Mouse (Mus musculus): ENCODE data around the gene Ccl25. TPM values are rescaled to one million over a fixed set of nuclear protein-coding genes. Genes with fewer than 3 reads are reported as not detected.

Ccl25 gene
- polyA plus RNA-seq, 1 experiment from 2014 or later: 15.5 TPM

DNA sequence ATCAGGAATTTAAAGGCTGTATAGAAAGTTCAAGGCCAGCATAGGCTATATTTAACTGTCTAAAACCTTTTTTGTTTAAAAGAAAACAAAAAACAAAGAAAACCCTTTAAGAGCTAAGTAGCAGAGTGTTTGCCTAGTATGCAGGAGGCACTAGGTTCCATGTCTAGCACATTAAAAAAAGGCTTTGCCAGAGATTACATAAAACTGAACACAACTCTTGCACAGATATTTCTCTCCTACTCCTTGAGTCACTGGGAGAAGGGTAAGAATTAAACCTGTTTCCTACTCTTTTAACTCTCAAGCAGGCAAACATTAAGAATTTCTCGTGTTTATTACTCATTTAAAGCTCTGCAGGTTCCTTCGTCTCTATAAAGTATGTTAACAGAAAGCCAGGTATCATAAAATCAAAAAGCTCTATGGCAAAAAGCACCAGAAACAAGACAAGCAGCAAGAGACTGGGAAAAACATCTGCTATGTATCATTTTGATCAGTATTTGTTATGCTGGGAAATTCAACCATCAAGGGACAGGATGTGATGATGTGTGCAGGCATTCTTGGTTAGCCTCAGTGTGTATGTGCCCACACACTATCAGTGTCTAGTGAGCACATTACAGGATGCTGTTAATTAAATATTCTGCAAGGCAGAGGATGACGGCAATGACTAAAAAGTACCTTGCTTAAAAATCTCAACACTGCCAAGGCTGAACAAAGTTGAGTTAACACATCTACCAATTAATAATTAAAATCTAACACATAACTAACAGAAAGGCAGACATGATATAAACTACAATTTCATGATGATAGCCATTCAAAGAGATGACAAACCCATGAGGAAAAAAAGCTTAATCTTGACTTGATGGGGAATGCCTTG, 11.5 kb upstream of the Ccl25 start:
- no peak overlapping the region for H3K27ac ChIP-seq (ENCODE audit: low read depth, low read length)
- H3K4me1 ChIP-seq (ENCODE audit: control insufficient read depth, insufficient read depth, low read depth, low read length): no peaks in the 10 kb centered on the region
- H3K9ac ChIP-seq (ENCODE audit: low read depth, low read length): no peak overlapping the region
- H3K36me3 ChIP-seq (ENCODE audit: control insufficient read depth, insufficient read depth, low read length): peaks cover 20% of the 10 kb centered on the region
- no peak for ATAC-seq
- no peak overlapping the region for H3K4me2 ChIP-seq (ENCODE audit: low read length)
- H3K27me3 ChIP-seq (replicated peaks; ENCODE audit: control insufficient read depth, insufficient read depth, low read length): no peaks in the 10 kb centered on the region
- no peak overlapping the region for H3K4me3 ChIP-seq (ENCODE audit: low read length)
- H3K9me3 ChIP-seq (ENCODE audit: control insufficient read depth, low read length): no peaks in the 10 kb centered on the region
- 78% methylated on average over 3 of the region's 3 CpGs for WGBS

DNA sequence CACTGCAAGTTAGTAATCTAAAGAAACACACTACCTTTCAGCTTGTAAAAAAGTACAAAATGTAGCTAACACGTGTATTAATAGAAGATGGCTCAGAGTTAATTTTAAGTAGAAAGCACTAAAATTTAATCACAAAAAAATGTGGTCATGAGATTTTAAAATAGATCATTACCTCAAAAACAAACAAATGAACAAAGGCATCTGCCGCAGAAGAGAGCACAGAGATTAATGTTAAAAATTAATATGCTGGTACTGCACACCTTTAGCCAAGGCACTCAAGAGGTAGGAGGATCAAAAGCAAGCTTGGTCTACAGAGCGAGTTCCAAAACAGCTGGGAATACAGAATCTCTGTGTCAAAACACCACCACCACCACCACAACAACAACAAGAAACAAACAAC, 10.2 kb upstream of the Ccl25 start:
- WGBS: 94% methylated on average over 3 of the region's 3 CpGs

GRCm38 (mm10) chr8:4318124-4318523, 6.9 kb upstream of the Ccl25 start:
- ATAC-seq: no peak
- WGBS: 92% methylated on average over 5 of the region's 5 CpGs
- no peak overlapping the region for H3K27ac ChIP-seq (ENCODE audit: low read depth, low read length)

More for the DNA sequence above, 10.2 kb upstream of the Ccl25 start:
- no peak overlapping the region for H3K9ac ChIP-seq (ENCODE audit: low read depth, low read length)
- ATAC-seq: no peak
- peaks cover 14% of the 10 kb centered on the region for H3K36me3 ChIP-seq (ENCODE audit: control insufficient read depth, insufficient read depth, low read length)
- no peaks in the 10 kb centered on the region for H3K27me3 ChIP-seq (replicated peaks; ENCODE audit: control insufficient read depth, insufficient read depth, low read length)
- H3K4me1 ChIP-seq (ENCODE audit: control insufficient read depth, insufficient read depth, low read depth, low read length): no peaks in the 10 kb centered on the region
- no peak overlapping the region for H3K4me3 ChIP-seq (ENCODE audit: low read length)
- no peak overlapping the region for H3K27ac ChIP-seq (ENCODE audit: low read depth, low read length)
- H3K9me3 ChIP-seq (ENCODE audit: control insufficient read depth, low read length): no peaks in the 10 kb centered on the region
- H3K4me2 ChIP-seq (ENCODE audit: low read length): no peak overlapping the region

DNA sequence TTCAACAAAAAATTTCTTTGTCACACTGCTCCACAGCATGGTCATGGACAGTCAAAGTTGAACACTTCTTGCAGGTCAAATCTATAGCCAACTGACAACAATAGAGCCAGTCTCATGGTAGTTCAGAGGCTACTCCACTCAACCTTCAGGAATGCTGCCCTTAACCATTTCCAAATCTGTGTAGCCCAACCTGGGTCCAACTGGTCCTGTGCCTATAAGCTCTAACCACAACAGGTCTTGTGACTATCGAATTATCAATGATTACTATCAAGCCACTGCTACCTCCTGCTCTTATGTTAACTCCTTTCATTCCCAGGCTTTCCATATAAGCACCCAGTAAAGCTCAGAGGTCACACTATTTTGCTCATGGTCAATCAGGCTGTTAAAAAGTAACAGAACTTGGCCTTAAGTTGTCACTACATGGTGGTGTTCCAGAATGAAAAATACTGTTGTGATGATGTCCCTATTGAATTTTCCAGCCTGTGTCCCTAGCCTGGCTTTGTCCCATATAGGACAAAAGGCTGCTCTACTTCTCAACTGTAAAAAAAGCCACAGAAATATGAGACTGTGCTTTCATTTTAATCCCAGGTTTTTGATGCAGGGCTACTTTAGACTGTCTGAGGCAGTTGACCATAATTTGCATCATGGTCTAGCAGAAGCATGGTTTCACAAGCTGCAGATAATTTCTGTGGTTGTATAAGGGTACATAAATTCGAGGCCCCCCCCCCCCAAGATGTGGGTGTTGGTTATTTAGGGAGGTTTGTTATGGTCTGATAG, 6.0 kb upstream of the Ccl25 start:
- WGBS: 86% methylated on average over 2 of the region's 2 CpGs
- H3K9ac ChIP-seq (ENCODE audit: low read depth, low read length): no peak overlapping the region
- H3K9me3 ChIP-seq (ENCODE audit: control insufficient read depth, low read length): no peaks in the 10 kb centered on the region
- H3K4me1 ChIP-seq (ENCODE audit: control insufficient read depth, insufficient read depth, low read depth, low read length): peaks cover 25% of the 10 kb centered on the region
- peaks cover 3% of the 10 kb centered on the region; the same call in 1 of the 2 replicates for H3K36me3 ChIP-seq (ENCODE audit: control insufficient read depth, insufficient read depth, low read length)
- H3K27me3 ChIP-seq (replicated peaks; ENCODE audit: control insufficient read depth, insufficient read depth, low read length): no peaks in the 10 kb centered on the region
- H3K27ac ChIP-seq (ENCODE audit: low read depth, low read length): no peak overlapping the region
- H3K4me3 ChIP-seq (ENCODE audit: low read length): no peak overlapping the region
- no peak for ATAC-seq
- no peak overlapping the region for H3K4me2 ChIP-seq (ENCODE audit: low read length)

More at GRCm38 (mm10) chr8:4318124-4318523, 6.9 kb upstream of the Ccl25 start:
- Histone ChIP-seq H3K9ac (ENCODE audit: low read depth, low read length) (no peak overlapping the region), H3K27me3 (replicated peaks; ENCODE audit: control insufficient read depth, insufficient read depth, low read length) (no peaks in the 10 kb centered on the region), H3K9me3 (ENCODE audit: control insufficient read depth, low read length) (no peaks in the 10 kb centered on the region), H3K4me1 (ENCODE audit: control insufficient read depth, insufficient read depth, low read depth, low read length) (peaks cover 17% of the 10 kb centered on the region), H3K36me3 (ENCODE audit: control insufficient read depth, insufficient read depth, low read length) (peaks cover 3% of the 10 kb centered on the region; the same call in 1 of the 2 replicates), H3K4me3 (ENCODE audit: low read length) (no peak overlapping the region), H3K4me2 (ENCODE audit: low read length) (no peak overlapping the region)

GRCm38 (mm10) chr8:4319573-4319872, 5.5 kb upstream of the Ccl25 start:
- WGBS: 99% methylated on average over 11 of the region's 11 CpGs
- H3K4me1 ChIP-seq (ENCODE audit: control insufficient read depth, insufficient read depth, low read depth, low read length): peaks cover 26% of the 10 kb centered on the region

DNA sequence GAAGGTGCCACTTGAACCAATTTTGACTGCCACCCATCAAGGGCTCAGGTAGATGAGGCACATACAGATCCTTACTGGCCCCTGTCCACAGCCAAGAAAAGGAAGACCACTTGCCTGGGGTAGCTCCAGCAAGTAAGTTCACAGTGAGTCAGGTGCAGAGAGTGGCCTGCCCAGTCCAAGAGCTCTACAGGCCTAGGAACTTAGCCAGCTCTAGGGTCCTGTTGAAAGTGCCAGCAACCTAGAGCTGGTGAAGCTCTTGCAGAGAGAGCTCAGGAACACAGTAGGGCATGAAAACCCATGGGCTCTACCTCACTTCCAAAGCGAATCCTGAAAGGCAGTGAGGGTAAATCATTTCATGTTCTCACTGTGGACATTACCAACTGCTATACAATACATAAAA, 4.6 kb upstream of the Ccl25 start:
- H3K4me1 ChIP-seq (ENCODE audit: control insufficient read depth, insufficient read depth, low read depth, low read length): peaks cover 26% of the 10 kb centered on the region
- ATAC-seq: no peak

More at GRCm38 (mm10) chr8:4319573-4319872, 5.5 kb upstream of the Ccl25 start:
- H3K9ac ChIP-seq (ENCODE audit: low read depth, low read length): no peak overlapping the region
- no peaks in the 10 kb centered on the region for H3K27me3 ChIP-seq (replicated peaks; ENCODE audit: control insufficient read depth, insufficient read depth, low read length)
- H3K4me3 ChIP-seq (ENCODE audit: low read length): no peak overlapping the region
- ATAC-seq: no peak
- H3K9me3 ChIP-seq (ENCODE audit: control insufficient read depth, low read length): no peaks in the 10 kb centered on the region
- H3K27ac ChIP-seq (ENCODE audit: low read depth, low read length): no peak overlapping the region
- H3K36me3 ChIP-seq (ENCODE audit: control insufficient read depth, insufficient read depth, low read length): peaks cover 3% of the 10 kb centered on the region; the same call in 1 of the 2 replicates
- no peak overlapping the region for H3K4me2 ChIP-seq (ENCODE audit: low read length)

GRCm38 (mm10) chr8:4321031-4321430, 4.0 kb upstream of the Ccl25 start:
- Histone ChIP-seq H3K27ac (ENCODE audit: low read depth, low read length) (no peak overlapping the region), H3K27me3 (replicated peaks; ENCODE audit: control insufficient read depth, insufficient read depth, low read length) (no peaks in the 10 kb centered on the region), H3K9me3 (ENCODE audit: control insufficient read depth, low read length) (no peaks in the 10 kb centered on the region), H3K9ac (ENCODE audit: low read depth, low read length) (no peak overlapping the region), H3K4me2 (ENCODE audit: low read length) (no peak overlapping the region), H3K4me1 (ENCODE audit: control insufficient read depth, insufficient read depth, low read depth, low read length) (peaks cover 30% of the 10 kb centered on the region), H3K36me3 (ENCODE audit: control insufficient read depth, insufficient read depth, low read length) (peaks cover 3% of the 10 kb centered on the region; the same call in 1 of the 2 replicates), H3K4me3 (ENCODE audit: low read length) (no peak overlapping the region)
- 89% methylated on average over 2 of the region's 2 CpGs for WGBS
- no peak for ATAC-seq

More for the DNA sequence above, 4.6 kb upstream of the Ccl25 start:
- H3K9ac ChIP-seq (ENCODE audit: low read depth, low read length): no peak overlapping the region
- no peaks in the 10 kb centered on the region for H3K27me3 ChIP-seq (replicated peaks; ENCODE audit: control insufficient read depth, insufficient read depth, low read length)
- H3K36me3 ChIP-seq (ENCODE audit: control insufficient read depth, insufficient read depth, low read length): peaks cover 3% of the 10 kb centered on the region; the same call in 1 of the 2 replicates
- no peak overlapping the region for H3K4me3 ChIP-seq (ENCODE audit: low read length)
- H3K4me2 ChIP-seq (ENCODE audit: low read length): no peak overlapping the region
- H3K27ac ChIP-seq (ENCODE audit: low read depth, low read length): no peak overlapping the region
- 88% methylated on average over 1 of the region's 1 CpGs for WGBS
- no peaks in the 10 kb centered on the region for H3K9me3 ChIP-seq (ENCODE audit: control insufficient read depth, low read length)

DNA sequence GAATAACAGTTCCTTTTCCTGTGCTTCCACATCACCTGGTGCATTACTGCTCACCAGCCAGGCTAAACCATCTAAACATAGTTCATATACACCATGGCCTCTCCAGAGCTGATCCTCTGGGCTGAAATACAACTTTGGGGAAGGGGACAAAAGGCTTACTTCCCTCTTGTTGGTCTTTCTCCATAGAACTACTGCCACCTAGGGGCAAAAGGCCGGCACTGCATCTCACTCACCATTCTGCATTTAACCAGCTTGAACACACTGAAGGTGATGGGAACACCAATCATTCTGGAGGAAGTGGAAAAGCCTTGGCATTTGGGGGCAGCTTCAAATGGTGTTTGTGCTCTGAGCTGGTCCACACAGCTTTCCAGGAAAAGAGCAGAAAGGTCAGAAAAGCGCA, 2.5 kb upstream of the Ccl25 start:
- no peak for ATAC-seq
- H3K27ac ChIP-seq (ENCODE audit: low read depth, low read length): no peak overlapping the region
- H3K27me3 ChIP-seq (replicated peaks; ENCODE audit: control insufficient read depth, insufficient read depth, low read length): no peaks in the 10 kb centered on the region
- H3K4me2 ChIP-seq (ENCODE audit: low read length): 0 out of 2 replicates have a peak overlapping the region, but pooled peaks have one; percentile 7
- no peaks in the 10 kb centered on the region for H3K9me3 ChIP-seq (ENCODE audit: control insufficient read depth, low read length)
- 20% methylated on average over 2 of the region's 2 CpGs for WGBS
- H3K4me3 ChIP-seq (ENCODE audit: low read length): no peak overlapping the region
- H3K4me1 ChIP-seq (ENCODE audit: control insufficient read depth, insufficient read depth, low read depth, low read length): peaks cover 34% of the 10 kb centered on the region
- H3K9ac ChIP-seq (ENCODE audit: low read depth, low read length): no peak overlapping the region
- peaks cover 3% of the 10 kb centered on the region; the same call in 1 of the 2 replicates for H3K36me3 ChIP-seq (ENCODE audit: control insufficient read depth, insufficient read depth, low read length)

GRCm38 (mm10) chr8:4323917-4324316, 1.1 kb upstream of the Ccl25 start:
- peaks cover 34% of the 10 kb centered on the region for H3K4me1 ChIP-seq (ENCODE audit: control insufficient read depth, insufficient read depth, low read depth, low read length)
- ATAC-seq: no peak
- no peak overlapping the region for H3K27ac ChIP-seq (ENCODE audit: low read depth, low read length)
- H3K9ac ChIP-seq (ENCODE audit: low read depth, low read length): peak overlapping the region; percentile 99
- H3K27me3 ChIP-seq (replicated peaks; ENCODE audit: control insufficient read depth, insufficient read depth, low read length): no peaks in the 10 kb centered on the region
- 4% methylated on average over 6 of the region's 6 CpGs for WGBS
- no peaks in the 10 kb centered on the region for H3K9me3 ChIP-seq (ENCODE audit: control insufficient read depth, low read length)
- peaks cover 3% of the 10 kb centered on the region; the same call in 1 of the 2 replicates for H3K36me3 ChIP-seq (ENCODE audit: control insufficient read depth, insufficient read depth, low read length)
- H3K4me2 ChIP-seq (ENCODE audit: low read length): peak overlapping the region; percentile 80
- H3K4me3 ChIP-seq (ENCODE audit: low read length): peak overlapping the region; percentile 97
